Mouse (Mus musculus) megakaryocyte, embryonic 14.5 days (primary cell): Measurements from ENCODE around the gene Vmn1r171. TPM values are rescaled to one million over a fixed set of nuclear protein-coding genes. Genes with fewer than 3 reads are reported as not detected.
"Not testable (repeated sequence)": the region's sequence is repeated elsewhere in the genome, so short reads cannot be mapped to it uniquely, and the experiment has no call there.

Experiments
- H3K27me3 ChIP-seq: replicated peaks from 2 replicates; pipeline ENCODE3; 2012; ENCODE audit warnings: inconsistent platforms
- H3K36me3 ChIP-seq: replicated peaks from 2 replicates; pipeline ENCODE3; 2012; ENCODE audit warnings: low read length, inconsistent platforms, mixed read lengths
- H3K4me1 ChIP-seq: 2 replicates; pipeline ENCODE4 v1.6.1; 2012; ENCODE audit warnings: inconsistent platforms
- H3K4me3 ChIP-seq: replicated peaks from 2 replicates; pipeline ENCODE3; 2012; ENCODE audit warnings: moderate library complexity, mild to moderate bottlenecking, inconsistent platforms
- H3K9me3 ChIP-seq: 2 replicates; pipeline ENCODE4 v1.6.1; 2012; ENCODE audit warnings: inconsistent platforms
- FLI1 ChIP-seq: IDR thresholded peaks from 2 replicates; pipeline ENCODE4 v1.6.1; 2012; ENCODE audit warnings: low read length, inconsistent platforms, mixed read lengths
- GATA1 ChIP-seq: IDR thresholded peaks from 3 replicates; pipeline ENCODE4 v1.6.1; 2012; ENCODE audit warnings: mixed read lengths, low read length, inconsistent platforms, borderline replicate concordance
- polyA plus RNA-seq: library from polyadenylated mRNA; stranded (reverse); fragments of >175 nt; gene quantifications from 2 replicates; pipeline ENCODE4 v1.2.3, GENCODE M21; 2012; ENCODE audit warnings: low replicate concordance; ENCODE audit not compliant: insufficient read depth

Gene Vmn1r171
- polyA plus RNA-seq: not detected in 2 replicates

DNA sequence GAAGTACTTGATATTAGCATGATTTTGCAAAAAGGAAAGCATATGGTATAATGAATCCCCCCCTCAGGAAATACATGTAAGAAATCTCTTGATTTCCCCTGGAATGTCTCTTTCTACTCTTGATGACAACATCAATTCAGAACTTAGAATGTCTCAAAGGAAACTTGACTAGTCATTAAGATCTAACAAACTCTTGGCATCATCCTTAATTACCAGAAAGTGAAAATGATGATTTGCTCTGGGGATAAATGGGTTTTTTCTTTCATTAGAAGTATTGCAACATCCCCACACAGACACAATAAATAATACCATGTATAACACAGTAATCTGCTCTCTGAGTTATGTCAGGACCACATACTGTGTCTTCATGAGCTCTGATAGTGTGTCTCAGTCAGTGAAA is at the start of gene Vmn1r171:
Gene Vmn1r171, plus strand, starts transcription at position 301 of the 400 bp plus-strand sequence.
- Histone ChIP-seq H3K4me1 (no peaks in the 10 kb centered on the region), H3K9me3 (peaks cover 2% of the 10 kb centered on the region), H3K4me3 (no peak within 1 kb of the TSS), H3K27me3 (no peaks in the 10 kb centered on the region), H3K36me3 (no peaks in the 10 kb centered on the region)
- TF ChIP-seq FLI1 (no peak), GATA1 (no peak)

GRCm38 (mm10) chr7:23605875-23606274 is 24.6 kb upstream of the Vmn1r171 start, which contains the start of gene Vmn1r170:
TSS of gene Vmn1r170 (plus strand) at chr7:23606175.
- H3K4me3 ChIP-seq, H3K36me3 ChIP-seq, H3K9me3 ChIP-seq, H3K27me3 ChIP-seq, H3K4me1 ChIP-seq: not testable (repeated sequence)

GRCm38 (mm10) chr7:23658016-23658415 is 27.5 kb downstream of the Vmn1r171 start, which contains the start of gene Vmn1r172:
TSS of gene Vmn1r172 (plus strand) at chr7:23658316.
- Histone ChIP-seq H3K36me3 (no peaks in the 10 kb centered on the region), H3K4me3 (no peak within 1 kb of the TSS), H3K4me1 (no peaks in the 10 kb centered on the region), H3K27me3 (no peaks in the 10 kb centered on the region), H3K9me3 (no peaks in the 10 kb centered on the region)
- TF ChIP-seq FLI1 (no peak), GATA1 (no peak)

Other genes starting within 250 kb of the Vmn1r171 start
- not detected in 2 replicates for gene Nlrp5, start 244.8 kb upstream of the Vmn1r171 start, polyA plus RNA-seq
- 0.62 TPM in 1 of 2 replicates, not detected in the other for gene Vmn1r167, start 123.5 kb upstream of the Vmn1r171 start, polyA plus RNA-seq
- gene Vmn1r168, start 91.0 kb upstream of the Vmn1r171 start, polyA plus RNA-seq: not detected in 2 replicates
- gene Vmn1r169, start 55.2 kb upstream of the Vmn1r171 start, polyA plus RNA-seq: not detected in 2 replicates
- gene Vmn1r170, start 24.5 kb upstream of the Vmn1r171 start, polyA plus RNA-seq: not detected in 2 replicates
- gene Vmn1r172, start 27.6 kb downstream of the Vmn1r171 start, polyA plus RNA-seq: not detected in 2 replicates
- 0.04 TPM in 1 of 2 replicates, not detected in the other for gene Vmn1r173, start 70.0 kb downstream of the Vmn1r171 start, polyA plus RNA-seq
- 0.56 TPM in 1 of 2 replicates, not detected in the other for gene Vmn1r174, start 121.5 kb downstream of the Vmn1r171 start, polyA plus RNA-seq
- gene Vmn1r175, start 179.9 kb downstream of the Vmn1r171 start, polyA plus RNA-seq: not detected in 2 replicates
- not detected in 2 replicates for gene Vmn1r176, start 206.7 kb downstream of the Vmn1r171 start, polyA plus RNA-seq
- gene Vmn1r177, start 235.7 kb downstream of the Vmn1r171 start, polyA plus RNA-seq: not detected in 2 replicates